Mouse (Mus musculus) midbrain, embryonic 11.5 days (tissue): Measurements from ENCODE around the gene Rnf180. TPM values are rescaled to one million over a fixed set of nuclear protein-coding genes. Genes with fewer than 3 reads are reported as not detected.
"Not testable (repeated sequence)": the region's sequence is repeated elsewhere in the genome, so short reads cannot be mapped to it uniquely, and the experiment has no call there.

Experiments
- ATAC-seq: fragments of 200-750 bp; cut with Nextera tagmentation; 2 replicates; pipeline ENCODE4 v1.8.0; 2017; ENCODE audit warnings: moderate TSS enrichment, moderate library complexity; ENCODE audit not compliant: low FRiP score
- DNase-seq: peaks from one replicate; pipeline ENCODE4 v3.0.0; 2015; ENCODE audit warnings: low spot score; ENCODE audit errors: missing footprints
- H3K27ac ChIP-seq: fragments of 300-500 bp; sonication (generic); 2 replicates; pipeline ENCODE4 v1.5.1; 2014; ENCODE audit warnings: low read depth, low read length
- H3K27me3 ChIP-seq: fragments of 300-500 bp; sonication (generic); 2 replicates; pipeline ENCODE4 v1.6.1; 2014; ENCODE audit warnings: mild to moderate bottlenecking, low read length, moderate library complexity, mixed read lengths; ENCODE audit not compliant: control insufficient read depth, insufficient read depth
- H3K36me3 ChIP-seq: fragments of 300-500 bp; sonication (generic); 2 replicates; pipeline ENCODE4 v1.6.1; 2014; ENCODE audit warnings: mild to moderate bottlenecking, low read length, moderate library complexity, mixed read lengths; ENCODE audit not compliant: control insufficient read depth, insufficient read depth
- H3K4me1 ChIP-seq: fragments of 300-500 bp; sonication (generic); 2 replicates; pipeline ENCODE4 v1.6.1; 2014; ENCODE audit warnings: low read length; ENCODE audit not compliant: control insufficient read depth, insufficient read depth
- H3K4me2 ChIP-seq: fragments of 300-500 bp; sonication (generic); 2 replicates; pipeline ENCODE4 v1.6.1; 2014; ENCODE audit warnings: mild to moderate bottlenecking, moderate library complexity
- H3K4me3 ChIP-seq: fragments of 300-500 bp; sonication (generic); 2 replicates; pipeline ENCODE4 v1.5.1; 2014; ENCODE audit warnings: low read depth, low read length
- H3K9ac ChIP-seq: fragments of 300-500 bp; sonication (generic); 2 replicates; pipeline ENCODE4 v1.6.1; 2014; ENCODE audit warnings: low read length
- H3K9me3 ChIP-seq: fragments of 300-500 bp; sonication (generic); 2 replicates; pipeline ENCODE4 v1.6.1; 2016; ENCODE audit warnings: low read length; ENCODE audit not compliant: control insufficient read depth
- WGBS: fragments of 180-500 bp; shearing (Covaris S2); extraction: QIAGEN DNeasy Blood & Tissue Kit; methylation state at CpG from one replicate; pipeline ENCODE4 v1.1.7; 2014; 5-methylcytosine and 5-hydroxymethylcytosine counted together
- polyA plus RNA-seq: library from polyadenylated mRNA; unstranded; fragments of >200 nt; fragmentation: Nextera tagmentation; extraction: Ambion mirVana; gene quantifications from 2 replicates; pipeline ENCODE4 v1.2.1, GENCODE M21; 2014

Gene Rnf180
- polyA plus RNA-seq: 10.5 and 11.3 TPM in 2 replicates

GRCm38 (mm10) chr13:105294715-105295114 is at the start of gene Rnf180:
TSS of gene Rnf180 (minus strand) at chr13:105294815.
- Histone ChIP-seq H3K4me2 (peak within 1 kb of the TSS; percentile 56), H3K4me1 (no peaks in the 10 kb centered on the region), H3K36me3 (no peaks in the 10 kb centered on the region), H3K9me3 (no peaks in the 10 kb centered on the region), H3K4me3 (peak within 1 kb of the TSS; percentile 80), H3K27ac (no peak within 1 kb of the TSS), H3K9ac (peak within 1 kb of the TSS; percentile 92), H3K27me3 (no peaks in the 10 kb centered on the region; the same call in 1 of the 2 replicates)
- DNase-seq (no peak), ATAC-seq (no peak)
- 60% methylated on average over 11 of the region's 11 CpGs for WGBS

DNA sequence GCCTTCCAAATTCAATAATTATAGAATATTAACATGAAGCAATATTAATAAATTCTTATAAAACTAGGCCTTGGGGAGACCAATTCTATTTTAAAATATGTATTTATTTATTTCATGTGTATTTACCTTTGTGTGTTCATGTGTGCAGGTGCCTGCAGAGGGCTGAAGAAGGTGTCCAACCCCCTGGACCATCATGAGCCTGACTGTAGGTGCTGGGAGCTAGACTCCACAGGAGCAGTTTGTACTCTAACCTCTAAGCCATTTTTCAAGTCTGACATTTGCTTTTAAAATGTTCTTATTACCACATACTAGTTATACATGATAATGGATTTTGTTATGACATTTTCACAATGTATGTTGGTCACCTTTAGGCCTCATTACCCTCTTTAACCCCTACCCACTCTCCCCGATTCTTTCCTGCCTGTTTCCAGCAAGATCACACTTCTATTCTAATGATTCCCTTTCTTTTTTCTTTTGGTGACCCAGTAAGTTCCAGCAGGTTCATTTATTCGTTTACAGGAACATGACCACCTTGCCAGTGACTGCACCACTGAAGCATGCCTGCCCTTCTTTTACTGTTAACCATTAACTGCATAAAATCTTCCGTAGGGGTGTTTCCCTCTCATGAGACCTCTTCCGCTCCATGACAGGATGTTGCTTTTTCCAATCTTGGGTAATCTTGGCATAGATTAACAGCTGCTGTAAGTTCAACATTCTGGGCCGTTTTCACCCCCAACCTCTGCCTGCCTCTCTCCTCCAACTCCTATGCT is 36.8 kb upstream of the Rnf180 start:
- Histone ChIP-seq H3K27me3 (no peaks in the 10 kb centered on the region), H3K4me1 (no peaks in the 10 kb centered on the region), H3K4me3 (no peak overlapping the region), H3K27ac (no peak overlapping the region), H3K9ac (no peak overlapping the region), H3K36me3 (no peaks in the 10 kb centered on the region), H3K4me2 (no peak overlapping the region), H3K9me3 (no peaks in the 10 kb centered on the region)
- peak; percentile 17 for DNase-seq
- ATAC-seq: no peak
- 81% methylated on average over 5 of the region's 5 CpGs for WGBS

DNA sequence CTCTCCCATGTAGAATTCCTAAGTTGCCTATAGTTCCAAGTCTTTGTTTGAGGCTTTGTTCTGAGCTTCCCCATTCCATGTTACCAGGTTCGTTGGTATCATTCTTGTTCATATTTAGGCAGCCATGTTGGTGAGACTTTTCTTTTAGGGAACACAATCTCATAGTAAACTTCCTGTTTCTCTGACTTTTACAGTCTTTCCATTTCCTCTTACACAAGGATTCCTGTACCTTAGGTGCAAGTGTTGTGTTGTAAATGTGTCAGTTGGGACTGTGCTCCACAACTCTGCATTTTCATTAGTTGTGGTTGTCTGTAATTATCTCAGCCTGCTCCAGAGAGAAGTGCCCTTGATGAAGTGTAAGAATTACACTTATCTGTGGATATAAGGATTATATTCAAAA is 32.3 kb upstream of the Rnf180 start:
- H3K4me1 ChIP-seq: no peaks in the 10 kb centered on the region
- H3K36me3 ChIP-seq: no peaks in the 10 kb centered on the region
- H3K27me3 ChIP-seq: no peaks in the 10 kb centered on the region
- H3K9me3 ChIP-seq: no peaks in the 10 kb centered on the region
- no peak overlapping the region for H3K4me3 ChIP-seq
- DNase-seq (no peak), ATAC-seq (no peak)
- H3K27ac ChIP-seq: no peak overlapping the region
- WGBS: 79% methylated on average over 1 of the region's 1 CpGs
- no peak overlapping the region for H3K9ac ChIP-seq
- H3K4me2 ChIP-seq: no peak overlapping the region

GRCm38 (mm10) chr13:105316926-105317325 is 22.3 kb upstream of the Rnf180 start:
- Histone ChIP-seq H3K27me3 (no peaks in the 10 kb centered on the region), H3K4me3 (no peak overlapping the region), H3K27ac (no peak overlapping the region), H3K4me1 (no peaks in the 10 kb centered on the region), H3K9me3 (no peaks in the 10 kb centered on the region), H3K4me2 (no peak overlapping the region), H3K9ac (no peak overlapping the region), H3K36me3 (no peaks in the 10 kb centered on the region)
- ATAC-seq (no peak), DNase-seq (no peak)
- 92% methylated on average over 1 of the region's 1 CpGs for WGBS

GRCm38 (mm10) chr13:105316009-105316408 is 21.4 kb upstream of the Rnf180 start:
- Histone ChIP-seq H3K4me1 (no peaks in the 10 kb centered on the region), H3K4me2 (no peak overlapping the region), H3K9me3 (no peaks in the 10 kb centered on the region), H3K36me3 (no peaks in the 10 kb centered on the region), H3K27ac (no peak overlapping the region), H3K9ac (no peak overlapping the region), H3K27me3 (no peaks in the 10 kb centered on the region), H3K4me3 (no peak overlapping the region)
- DNase-seq: no peak
- WGBS: 87% methylated on average over 6 of the region's 6 CpGs
- no peak for ATAC-seq

GRCm38 (mm10) chr13:105312763-105313162 is 18.1 kb upstream of the Rnf180 start:
- ATAC-seq: no peak
- Histone ChIP-seq H3K4me2 (no peak overlapping the region), H3K4me1 (no peaks in the 10 kb centered on the region), H3K4me3 (no peak overlapping the region), H3K9me3 (no peaks in the 10 kb centered on the region), H3K27ac (no peak overlapping the region), H3K27me3 (no peaks in the 10 kb centered on the region), H3K36me3 (no peaks in the 10 kb centered on the region), H3K9ac (no peak overlapping the region)
- WGBS: 85% methylated on average over 6 of the region's 6 CpGs
- no peak for DNase-seq

DNA sequence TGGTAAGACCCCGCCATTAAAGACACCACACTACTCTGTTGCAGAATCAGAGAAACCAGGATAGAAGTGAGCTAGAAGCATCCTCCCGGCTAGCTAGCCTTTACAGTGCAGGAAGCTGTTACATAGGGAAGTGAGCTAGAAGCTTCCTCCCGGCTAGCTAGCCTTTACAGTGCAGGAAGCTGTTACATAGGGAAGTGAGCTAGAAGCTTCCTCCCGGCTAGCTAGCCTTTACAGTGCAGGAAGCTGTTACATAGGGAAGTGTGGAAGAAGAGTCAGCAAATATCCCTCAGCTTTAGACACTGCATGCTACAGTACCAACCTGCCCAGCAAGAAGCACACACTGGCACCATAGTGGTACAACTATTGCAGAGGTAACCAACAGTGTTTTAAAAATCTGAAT is 15.9 kb upstream of the Rnf180 start:
- not testable (repeated sequence) for H3K27me3 ChIP-seq, ATAC-seq, H3K9me3 ChIP-seq, H3K4me2 ChIP-seq, H3K27ac ChIP-seq, H3K4me1 ChIP-seq, H3K4me3 ChIP-seq, H3K36me3 ChIP-seq, H3K9ac ChIP-seq
- peak; percentile 10 for DNase-seq
- WGBS: 86% methylated on average over 4 of the region's 4 CpGs

- Histone ChIP-seq H3K4me1 (no peaks in the 10 kb centered on the region), H3K4me3 (no peak overlapping the region), H3K27me3 (no peaks in the 10 kb centered on the region), H3K9me3 (no peaks in the 10 kb centered on the region), H3K27ac (no peak overlapping the region), H3K9ac (no peak overlapping the region), H3K4me2 (no peak overlapping the region), H3K36me3 (no peaks in the 10 kb centered on the region)
- DNase-seq: peak; percentile 35
- 88% methylated on average over 2 of the region's 2 CpGs for WGBS
- ATAC-seq: no peak
Observed at GRCm38 (mm10) chr13:105305513-105305912, 10.9 kb upstream of the Rnf180 start.

DNA sequence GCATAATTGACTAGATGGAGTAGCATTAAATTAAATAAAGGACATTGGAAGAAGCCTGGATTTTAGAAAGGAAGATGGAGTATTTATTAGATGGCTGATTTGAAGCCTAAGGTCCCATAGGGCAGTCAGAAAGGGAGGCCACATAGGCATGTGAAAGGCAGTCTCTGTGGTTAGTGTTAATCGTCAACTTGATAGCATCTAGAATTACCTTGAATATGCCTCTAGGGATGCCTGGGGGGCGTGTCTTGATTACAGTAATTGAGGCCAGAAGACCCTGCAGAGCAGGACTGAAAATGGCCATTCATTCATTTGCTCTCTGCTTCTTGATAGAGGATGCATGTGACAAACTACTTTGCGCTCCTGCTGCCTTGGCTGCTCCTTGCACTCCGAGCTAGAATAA is 9.4 kb upstream of the Rnf180 start:
- 76% methylated on average over 4 of the region's 4 CpGs for WGBS
- H3K4me1 ChIP-seq: no peaks in the 10 kb centered on the region
- H3K9ac ChIP-seq: no peak overlapping the region
- H3K4me3 ChIP-seq: no peak overlapping the region
- H3K27me3 ChIP-seq: no peaks in the 10 kb centered on the region
- no peaks in the 10 kb centered on the region for H3K9me3 ChIP-seq
- no peaks in the 10 kb centered on the region for H3K36me3 ChIP-seq
- DNase-seq: no peak
- no peak overlapping the region for H3K4me2 ChIP-seq
- H3K27ac ChIP-seq: no peak overlapping the region
- no peak for ATAC-seq
